Mouse (Mus musculus) embryonic facial prominence, embryonic 11.5 days (tissue): Measurements from ENCODE around the gene Cpz. TPM values are rescaled to one million over a fixed set of nuclear protein-coding genes. Genes with fewer than 3 reads are reported as not detected.

ENCODE experiments used
- ATAC-seq: fragments of 200-750 bp; cut with Nextera tagmentation; replicated peaks from 2 replicates; pipeline ENCODE4 v1.8.0; 2017; ENCODE audit warnings: low read depth; ENCODE audit not compliant: insufficient number of reproducible peaks, low FRiP score, low TSS enrichment
- DNase-seq: peaks from one replicate; pipeline ENCODE4 v3.0.0-alpha.2; 2015; ENCODE audit warnings: low spot score
- H3K27ac ChIP-seq: fragments of 300-500 bp; sonication (generic); replicated peaks from 2 replicates; pipeline ENCODE4 v1.5.1; 2014; ENCODE audit warnings: mild to moderate bottlenecking, low read depth, low read length, control low read depth
- H3K27me3 ChIP-seq: fragments of 300-500 bp; sonication (generic); 2 replicates; pipeline ENCODE4 v1.6.1; 2014; ENCODE audit warnings: mild to moderate bottlenecking, low read length, moderate library complexity, mixed read lengths; ENCODE audit not compliant: control insufficient read depth, insufficient read depth
- H3K36me3 ChIP-seq: fragments of 300-500 bp; sonication (generic); replicated peaks from 2 replicates; pipeline ENCODE4 v1.6.1; 2014; ENCODE audit warnings: low read depth, mild to moderate bottlenecking, low read length, moderate library complexity, mixed read lengths; ENCODE audit not compliant: control insufficient read depth, insufficient read depth
- H3K4me1 ChIP-seq: fragments of 300-500 bp; sonication (generic); 2 replicates; pipeline ENCODE4 v1.6.1; 2014; ENCODE audit warnings: low read length, mixed read lengths; ENCODE audit not compliant: control insufficient read depth, insufficient read depth
- H3K4me2 ChIP-seq: fragments of 300-500 bp; sonication (generic); 2 replicates; pipeline ENCODE4 v1.6.1; 2014; ENCODE audit warnings: low read depth, mild to moderate bottlenecking, control low read depth, low read length, moderate library complexity
- H3K4me3 ChIP-seq: fragments of 300-500 bp; sonication (generic); 2 replicates; pipeline ENCODE4 v1.5.1; 2014; ENCODE audit warnings: low read depth, low read length, control low read depth
- H3K9ac ChIP-seq: fragments of 300-500 bp; sonication (generic); replicated peaks from 2 replicates; pipeline ENCODE4 v1.6.1; 2014; ENCODE audit warnings: mild to moderate bottlenecking, control low read depth, low read length
- H3K9me3 ChIP-seq: fragments of 300-500 bp; sonication (generic); replicated peaks from 2 replicates; pipeline ENCODE4 v1.6.1; 2016; ENCODE audit warnings: mild to moderate bottlenecking, low read length, inconsistent platforms, mixed read lengths; ENCODE audit not compliant: control insufficient read depth
- WGBS: fragments of 180-500 bp; shearing (Covaris S2); extraction: QIAGEN DNeasy Blood & Tissue Kit; methylation state at CpG from one replicate; pipeline ENCODE4 v1.1.7; 2014; 5-methylcytosine and 5-hydroxymethylcytosine counted together
- polyA plus RNA-seq: library from polyadenylated mRNA; unstranded; fragments of >200 nt; fragmentation: Nextera tagmentation; extraction: Ambion mirVana; gene quantifications from 2 replicates; pipeline ENCODE4 v1.2.1, GENCODE M21; 2014

Cpz gene
- polyA plus RNA-seq, result 3.6 and 6.0 TPM in 2 replicates

GRCm38 (mm10) chr5:35525469-35526123, at the start of gene Cpz:
TSS of gene Cpz (minus strand) at chr5:35525698.
- Histone ChIP-seq H3K4me2 (peak within 1 kb of the TSS; percentile 89), H3K9ac (peak within 1 kb of the TSS; percentile 60), H3K4me3 (peak within 1 kb of the TSS; percentile 36), H3K27ac (no peak within 1 kb of the TSS), H3K27me3 (peaks cover 2% of the 10 kb centered on the region; the same call in 1 of the 2 replicates), H3K4me1 (no peaks in the 10 kb centered on the region; the same call in none of the 2 replicates), H3K9me3 (no peaks in the 10 kb centered on the region), H3K36me3 (no peaks in the 10 kb centered on the region)
- peak; percentile 86 for ATAC-seq
- peak; percentile 92 for DNase-seq
- 2% methylated on average over 28 of the region's 29 CpGs for WGBS

- ATAC-seq, result peak; percentile 94
- Histone ChIP-seq H3K4me1 (peaks cover 6% of the 10 kb centered on the region; the same call in 1 of the 2 replicates), H3K36me3 (no peaks in the 10 kb centered on the region; the same call in 1 of the 2 replicates), H3K4me3 (peak within 1 kb of the TSS; percentile 78), H3K27me3 (no peaks in the 10 kb centered on the region), H3K9me3 (no peaks in the 10 kb centered on the region), H3K27ac (peak within 1 kb of the TSS; percentile 57; the same call in 1 of the 2 replicates), H3K9ac (peak within 1 kb of the TSS; percentile 75), H3K4me2 (peak within 1 kb of the TSS; percentile 94)
- WGBS, result 3% methylated on average over 56 of the region's 56 CpGs
- DNase-seq, result peak; percentile 95
These were observed 49.4 kb upstream of the Cpz start, which contains the start of gene Trmt44 for GRCm38 (mm10) chr5:35574653-35575599. TSS of gene Trmt44 (minus strand) at chr5:35575070.

GRCm38 (mm10) chr5:35571546-35571945, 46.0 kb upstream of the Cpz start:
- Histone ChIP-seq H3K9ac (no peak overlapping the region), H3K36me3 (peaks cover 4% of the 10 kb centered on the region), H3K27me3 (no peaks in the 10 kb centered on the region), H3K4me3 (no peak overlapping the region), H3K27ac (no peak overlapping the region), H3K9me3 (no peaks in the 10 kb centered on the region), H3K4me2 (no peak overlapping the region), H3K4me1 (peaks cover 6% of the 10 kb centered on the region; the same call in 1 of the 2 replicates)
- ATAC-seq, result no peak
- WGBS, result 93% methylated on average over 6 of the region's 6 CpGs
- DNase-seq, result no peak

GRCm38 (mm10) chr5:35566632-35567031, 41.1 kb upstream of the Cpz start:
- no peaks in the 10 kb centered on the region for H3K4me1 ChIP-seq
- DNase-seq (no peak), ATAC-seq (no peak)
- no peak overlapping the region for H3K9ac ChIP-seq
- no peaks in the 10 kb centered on the region for H3K9me3 ChIP-seq
- no peak overlapping the region for H3K27ac ChIP-seq
- no peaks in the 10 kb centered on the region for H3K27me3 ChIP-seq
- WGBS, result 89% methylated on average over 4 of the region's 4 CpGs
- H3K36me3 ChIP-seq, result peaks cover 10% of the 10 kb centered on the region
- H3K4me2 ChIP-seq, result no peak overlapping the region
- H3K4me3 ChIP-seq, result no peak overlapping the region

GRCm38 (mm10) chr5:35565217-35565616, 39.7 kb upstream of the Cpz start:
- no peak for DNase-seq
- no peak for ATAC-seq
- no peaks in the 10 kb centered on the region for H3K9me3 ChIP-seq
- no peak overlapping the region for H3K27ac ChIP-seq
- no peak overlapping the region for H3K4me3 ChIP-seq
- no peak overlapping the region for H3K9ac ChIP-seq
- H3K36me3 ChIP-seq, result peaks cover 12% of the 10 kb centered on the region
- H3K4me1 ChIP-seq, result no peaks in the 10 kb centered on the region
- 90% methylated on average over 9 of the region's 9 CpGs for WGBS
- H3K4me2 ChIP-seq, result no peak overlapping the region
- H3K27me3 ChIP-seq, result no peaks in the 10 kb centered on the region

- ATAC-seq, result no peak
- Histone ChIP-seq H3K9ac (no peak overlapping the region), H3K27me3 (no peaks in the 10 kb centered on the region), H3K4me3 (no peak overlapping the region), H3K9me3 (no peaks in the 10 kb centered on the region), H3K36me3 (peaks cover 9% of the 10 kb centered on the region), H3K4me1 (no peaks in the 10 kb centered on the region), H3K4me2 (no peak overlapping the region), H3K27ac (no peak overlapping the region)
- 4% methylated on average over 1 of the region's 1 CpGs for WGBS
- peak; percentile 76 for DNase-seq
These were observed 38.0 kb upstream of the Cpz start for GRCm38 (mm10) chr5:35563449-35563848.

GRCm38 (mm10) chr5:35562616-35563015, 37.1 kb upstream of the Cpz start:
- Histone ChIP-seq H3K9me3 (no peaks in the 10 kb centered on the region), H3K9ac (no peak overlapping the region), H3K4me2 (no peak overlapping the region), H3K27ac (no peak overlapping the region), H3K27me3 (no peaks in the 10 kb centered on the region), H3K4me1 (no peaks in the 10 kb centered on the region), H3K36me3 (peaks cover 11% of the 10 kb centered on the region), H3K4me3 (no peak overlapping the region)
- DNase-seq (no peak), ATAC-seq (no peak)
- WGBS, result 88% methylated on average over 2 of the region's 2 CpGs
